Mouse (Mus musculus) kidney, embryonic 14.5 days (tissue): ENCODE results near the gene Per1. TPM values are rescaled to one million over a fixed set of nuclear protein-coding genes. Genes with fewer than 3 reads are reported as not detected.

Experiments
- ATAC-seq: fragments of 200-750 bp; cut with Nextera tagmentation; 2 replicates; pipeline ENCODE4 v1.8.0; 2017; ENCODE audit warnings: moderate number of reproducible peaks, mild to moderate bottlenecking, moderate TSS enrichment, moderate library complexity; ENCODE audit not compliant: low FRiP score, low TSS enrichment
- H3K27ac ChIP-seq: fragments of 300-500 bp; sonication (generic); 2 replicates; pipeline ENCODE4 v1.5.1; 2014; ENCODE audit warnings: low read depth, mild to moderate bottlenecking, low read length, moderate library complexity, mixed read lengths
- H3K27me3 ChIP-seq: fragments of 300-500 bp; sonication (generic); 2 replicates; pipeline ENCODE4 v1.6.1; 2014; ENCODE audit warnings: mild to moderate bottlenecking, low read length; ENCODE audit not compliant: control insufficient read depth, insufficient read depth
- H3K36me3 ChIP-seq: fragments of 300-500 bp; sonication (generic); 2 replicates; pipeline ENCODE4 v1.6.1; 2014; ENCODE audit warnings: low read length, mixed read lengths; ENCODE audit not compliant: control insufficient read depth, insufficient read depth
- H3K4me1 ChIP-seq: fragments of 300-500 bp; sonication (generic); 2 replicates; pipeline ENCODE4 v1.6.1; 2014; ENCODE audit warnings: low read length, mixed read lengths; ENCODE audit not compliant: control insufficient read depth, insufficient read depth
- H3K4me2 ChIP-seq: fragments of 300-500 bp; sonication (generic); replicated peaks from 2 replicates; pipeline ENCODE4 v1.6.1; 2014; ENCODE audit warnings: low read depth, mild to moderate bottlenecking, low read length
- H3K4me3 ChIP-seq: fragments of 300-500 bp; sonication (generic); 2 replicates; pipeline ENCODE4 v1.5.1; 2014; ENCODE audit warnings: mild to moderate bottlenecking, low read length
- H3K9ac ChIP-seq: fragments of 300-500 bp; sonication (generic); 2 replicates; pipeline ENCODE4 v1.6.1; 2014; ENCODE audit warnings: low read depth, mild to moderate bottlenecking, low read length, moderate library complexity
- H3K9me3 ChIP-seq: fragments of 300-500 bp; sonication (generic); 2 replicates; pipeline ENCODE4 v1.6.1; 2016; ENCODE audit warnings: low read length; ENCODE audit not compliant: control insufficient read depth
- WGBS: fragments of 180-500 bp; shearing (Covaris S2); extraction: QIAGEN DNeasy Blood & Tissue Kit; methylation state at CpG from one replicate; pipeline ENCODE4 v1.1.7; 2014; 5-methylcytosine and 5-hydroxymethylcytosine counted together
- polyA plus RNA-seq: library from polyadenylated mRNA; unstranded; fragments of >200 nt; fragmentation: Nextera tagmentation; extraction: Ambion mirVana; gene quantifications from 2 replicates; pipeline ENCODE4 v1.2.1, GENCODE M21; 2014

Gene Per1
- polyA plus RNA-seq, 1 experiment from 2014 or later = 8.9 TPM

- H3K4me3 ChIP-seq = no peak overlapping the region
- H3K27ac ChIP-seq = no peak overlapping the region
- no peak overlapping the region for H3K4me2 ChIP-seq
- H3K9ac ChIP-seq = no peak overlapping the region
- no peaks in the 10 kb centered on the region for H3K27me3 ChIP-seq
- H3K36me3 ChIP-seq = peaks cover 32% of the 10 kb centered on the region
- peaks cover 4% of the 10 kb centered on the region; the same call in 1 of the 2 replicates for H3K4me1 ChIP-seq
- no peak for ATAC-seq
- H3K9me3 ChIP-seq = no peaks in the 10 kb centered on the region
- WGBS = 74% methylated on average over 3 of the region's 3 CpGs
Measured at GRCm38 (mm10) chr11:69053848-69054247, 41.2 kb upstream of the Per1 start.

- Histone ChIP-seq H3K9ac (peak overlapping the region; percentile 59; the same call in 1 of the 2 replicates), H3K27ac (no peak overlapping the region; the same call in 1 of the 2 replicates), H3K9me3 (no peaks in the 10 kb centered on the region), H3K27me3 (no peaks in the 10 kb centered on the region), H3K36me3 (0 out of 2 replicates have a peak, but pooled peaks cover 3% of the 10 kb centered on the region), H3K4me2 (peak overlapping the region; percentile 96), H3K4me3 (peak overlapping the region; percentile 89), H3K4me1 (peaks cover 20% of the 10 kb centered on the region)
- 74% methylated on average over 2 of the region's 2 CpGs for WGBS
- ATAC-seq = no peak
Measured at GRCm38 (mm10) chr11:69058265-69058664, 36.8 kb upstream of the Per1 start.

DNA sequence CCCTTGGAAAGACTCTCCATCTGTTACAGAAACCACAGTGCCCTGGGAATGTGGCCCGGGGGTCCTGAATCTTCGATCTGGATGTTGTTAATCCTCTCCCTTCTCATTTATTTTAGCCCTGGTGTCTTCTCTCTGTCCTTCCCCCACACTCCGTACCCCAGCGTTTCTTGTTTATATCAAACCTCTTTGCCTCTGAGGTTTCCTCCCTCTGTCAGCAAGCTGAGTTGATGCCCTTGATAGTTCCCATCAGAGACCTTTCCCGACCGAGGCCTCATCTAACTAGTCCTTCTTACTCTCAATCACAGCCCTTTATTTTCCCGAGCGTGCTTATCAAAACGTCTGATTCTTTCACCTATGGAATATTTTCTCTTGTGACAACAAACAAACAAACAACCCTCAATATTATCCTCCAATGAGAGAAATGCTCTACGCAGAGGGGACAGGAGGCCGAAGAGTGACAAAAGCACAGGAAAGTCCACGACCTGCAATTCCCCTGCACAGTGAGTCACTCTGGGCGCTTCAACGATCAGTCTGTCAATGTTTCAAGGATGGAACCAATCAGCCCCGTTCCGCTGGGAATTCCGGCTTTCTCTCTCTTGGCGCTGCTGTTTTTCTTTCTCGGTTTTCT, 36.2 kb upstream of the Per1 start:
- 0 out of 2 replicates have a peak, but pooled peaks cover 3% of the 10 kb centered on the region for H3K36me3 ChIP-seq
- 2% methylated on average over 19 of the region's 19 CpGs for WGBS
- H3K4me3 ChIP-seq = peak overlapping the region; percentile 89
- peak overlapping the region; percentile 96 for H3K4me2 ChIP-seq
- peak; percentile 5; the same call in 1 of the 2 replicates for ATAC-seq
- H3K9ac ChIP-seq = peak overlapping the region; percentile 59
- H3K27me3 ChIP-seq = no peaks in the 10 kb centered on the region
- H3K4me1 ChIP-seq = peaks cover 20% of the 10 kb centered on the region
- peak overlapping the region; percentile 38; the same call in 1 of the 2 replicates for H3K27ac ChIP-seq
- no peaks in the 10 kb centered on the region for H3K9me3 ChIP-seq

DNA sequence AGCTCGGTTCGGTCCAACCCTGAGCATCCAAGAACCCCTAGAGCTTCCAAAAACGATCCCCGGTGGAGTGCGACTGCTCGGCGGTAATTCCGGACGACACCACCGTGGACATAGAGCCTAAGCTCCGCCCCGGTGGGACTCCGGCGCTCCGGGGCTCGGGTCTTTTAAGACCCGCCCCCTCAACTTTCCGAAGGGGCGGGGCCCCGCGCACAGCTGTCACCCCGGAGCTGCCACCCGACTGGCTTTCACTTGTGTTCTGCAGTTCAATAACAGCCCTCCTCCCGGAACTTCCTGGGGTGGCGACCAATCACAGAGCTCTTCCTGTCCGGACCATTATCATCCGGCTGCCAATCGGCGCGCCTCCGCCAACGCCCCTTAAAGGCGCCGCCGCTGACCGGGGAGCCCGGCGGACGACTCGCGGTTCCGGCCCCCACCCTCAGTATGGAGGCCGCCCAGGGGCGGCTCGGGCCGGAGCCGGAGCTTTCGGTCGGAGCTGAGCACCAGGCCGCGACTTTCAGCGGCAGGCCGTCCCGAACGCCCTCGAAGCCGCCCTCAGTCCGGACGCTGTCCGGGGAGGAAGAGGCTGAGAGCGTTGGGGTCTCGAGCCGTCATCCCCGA, 35.6 kb upstream of the Per1 start, which contains the start of gene Borcs6:
Borcs6 (plus strand) TSS at position 361 of the 618 bp plus-strand sequence.
- under 1% methylated on average over 63 of the region's 64 CpGs for WGBS
- peak; percentile 90 for ATAC-seq
- Histone ChIP-seq H3K4me1 (peaks cover 20% of the 10 kb centered on the region), H3K4me2 (peak within 1 kb of the TSS; percentile 96), H3K9me3 (no peaks in the 10 kb centered on the region), H3K27ac (peak within 1 kb of the TSS; percentile 85), H3K27me3 (no peaks in the 10 kb centered on the region), H3K4me3 (peak within 1 kb of the TSS; percentile 89), H3K9ac (peak within 1 kb of the TSS; percentile 83), H3K36me3 (0 out of 2 replicates have a peak, but pooled peaks cover under 1% of the 10 kb centered on the region)

DNA sequence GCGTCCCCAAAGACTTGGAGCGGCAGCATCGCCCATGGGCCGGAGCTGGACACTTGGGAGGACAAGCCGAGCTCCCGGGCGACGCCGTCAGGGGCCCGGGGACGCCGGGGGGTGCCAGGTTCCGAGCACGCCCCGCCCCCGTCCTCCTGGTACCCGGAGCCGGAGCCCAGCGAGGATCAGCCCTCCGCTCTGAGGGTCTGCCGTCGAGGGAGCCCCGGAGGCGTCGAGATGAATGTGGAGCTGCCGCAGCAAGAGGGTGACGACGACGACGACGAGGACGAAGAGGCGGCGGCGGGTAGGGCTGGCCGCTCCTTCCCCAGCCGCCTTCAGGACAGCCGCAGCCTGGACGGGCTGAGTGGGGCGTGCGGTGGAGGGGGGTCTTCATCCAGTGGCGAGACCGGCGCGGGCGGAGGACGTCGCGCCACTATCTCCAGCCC, 35.0 kb upstream of the Per1 start:
- H3K4me2 ChIP-seq = peak overlapping the region; percentile 96
- ATAC-seq = peak; percentile 8; the same call in 1 of the 2 replicates
- no peaks in the 10 kb centered on the region for H3K27me3 ChIP-seq
- H3K27ac ChIP-seq = peak overlapping the region; percentile 85
- no peaks in the 10 kb centered on the region for H3K9me3 ChIP-seq
- WGBS = under 1% methylated on average over 49 of the region's 49 CpGs
- peak overlapping the region; percentile 83 for H3K9ac ChIP-seq
- H3K4me3 ChIP-seq = peak overlapping the region; percentile 89
- H3K36me3 ChIP-seq = no peaks in the 10 kb centered on the region
- H3K4me1 ChIP-seq = peaks cover 20% of the 10 kb centered on the region

GRCm38 (mm10) chr11:69060448-69061254, 34.4 kb upstream of the Per1 start:
- WGBS = 2% methylated on average over 37 of the region's 40 CpGs
- no peaks in the 10 kb centered on the region for H3K9me3 ChIP-seq

DNA sequence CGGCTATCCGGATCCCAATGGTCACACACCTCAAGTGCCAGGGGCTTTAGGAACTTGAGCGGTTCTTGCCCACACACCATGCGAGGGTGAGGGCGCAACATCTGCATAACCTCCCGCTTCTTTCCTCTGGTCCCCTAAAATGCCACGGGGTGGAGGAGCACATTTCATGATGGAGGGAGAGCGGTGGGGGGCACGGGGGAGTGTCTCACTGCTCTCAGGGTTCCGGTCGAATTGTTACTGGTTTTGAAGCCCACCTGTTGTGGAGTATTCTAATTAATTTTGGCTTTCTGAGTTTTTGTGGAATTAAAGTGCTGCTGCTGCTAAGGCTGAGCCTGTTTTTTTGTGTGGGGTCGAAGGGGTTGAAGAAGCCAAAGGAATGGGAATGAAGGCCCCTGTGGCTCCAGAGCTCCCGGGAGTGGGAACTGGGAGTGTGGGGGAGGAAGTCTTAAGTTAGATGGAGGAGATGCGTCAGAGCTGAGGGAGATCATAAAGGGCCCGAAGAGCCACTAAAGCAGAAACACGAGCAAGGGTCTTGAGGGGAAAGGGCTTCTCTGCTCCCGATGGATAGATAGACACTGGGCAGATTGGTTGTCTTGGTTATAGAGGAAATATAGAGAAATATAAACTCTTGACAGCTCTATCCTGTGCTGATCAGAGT, 33.6 kb upstream of the Per1 start:
- Histone ChIP-seq H3K4me3 (peak overlapping the region; percentile 89), H3K9ac (peak overlapping the region; percentile 83; the same call in 1 of the 2 replicates), H3K36me3 (no peaks in the 10 kb centered on the region), H3K9me3 (no peaks in the 10 kb centered on the region), H3K4me1 (peaks cover 24% of the 10 kb centered on the region), H3K27me3 (no peaks in the 10 kb centered on the region), H3K4me2 (peak overlapping the region; percentile 96), H3K27ac (no peak overlapping the region)
- WGBS = 6% methylated on average over 17 of the region's 17 CpGs
- no peak for ATAC-seq

More at GRCm38 (mm10) chr11:69060448-69061254, 34.4 kb upstream of the Per1 start:
- H3K4me3 ChIP-seq = peak overlapping the region; percentile 89
- peak overlapping the region; percentile 85 for H3K27ac ChIP-seq
- H3K36me3 ChIP-seq = no peaks in the 10 kb centered on the region
- ATAC-seq = no peak; the same call in 1 of the 2 replicates
- no peaks in the 10 kb centered on the region for H3K27me3 ChIP-seq
- peak overlapping the region; percentile 96 for H3K4me2 ChIP-seq
- peak overlapping the region; percentile 83 for H3K9ac ChIP-seq
- H3K4me1 ChIP-seq = peaks cover 20% of the 10 kb centered on the region

GRCm38 (mm10) chr11:69062194-69062760, 32.7 kb upstream of the Per1 start:
- Histone ChIP-seq H3K4me1 (peaks cover 24% of the 10 kb centered on the region), H3K9ac (no peak overlapping the region; the same call in 1 of the 2 replicates), H3K9me3 (no peaks in the 10 kb centered on the region), H3K36me3 (no peaks in the 10 kb centered on the region), H3K27ac (peak overlapping the region; percentile 45; the same call in 1 of the 2 replicates), H3K27me3 (no peaks in the 10 kb centered on the region), H3K4me3 (peak overlapping the region; percentile 89), H3K4me2 (peak overlapping the region; percentile 96)
- 1% methylated on average over 17 of the region's 17 CpGs for WGBS
- no peak; the same call in 1 of the 2 replicates for ATAC-seq
